Mouse (Mus musculus) bone marrow macrophage, adult 2 months (primary cell): ENCODE results near the gene 9930021J03Rik.

ENCODE experiments used
- CTCF ChIP-seq: IDR thresholded peaks from 2 replicates; pipeline ENCODE4 v1.5.1; 2012; ENCODE audit warnings: low read depth, mild to moderate bottlenecking, low read length, moderate library complexity
- POLR2A ChIP-seq: IDR thresholded peaks from 2 replicates; pipeline ENCODE4 v1.6.1; 2012; ENCODE audit warnings: mild to moderate bottlenecking, low read depth, low read length, borderline replicate concordance

GRCm38 (mm10) chr19:29840642-29841041, 34.9 kb upstream of the 9930021J03Rik start:
- TF ChIP-seq CTCF = no peak
- TF ChIP-seq POLR2A = no peak
